Mouse (Mus musculus) lung, adult 2 months (tissue): ENCODE measurements at regions not wholly inside any gene's neighbourhood (a gene's known extent, or its start where the extent isn't known, plus 50 kb on each side); places are given as distances from the start of the nearest gene placed in this dataset.

Experiments used
- DNase-seq: peaks from one replicate; pipeline ENCODE4 v3.0.0; 2022
- H3K4me1 ChIP-seq: fragments of 200-500 bp; 2 replicates; pipeline ENCODE4 v1.6.1; 2011; ENCODE audit warnings: low read length; ENCODE audit not compliant: control insufficient read depth, insufficient read depth
- H3K4me3 ChIP-seq: fragments of 200-500 bp; replicated peaks from 2 replicates; pipeline ENCODE3; 2011; ENCODE audit warnings: low read depth, mild to moderate bottlenecking, control low read depth, low read length; ENCODE audit errors: extremely low read depth
- CTCF ChIP-seq: fragments of 200-500 bp; IDR thresholded peaks from 2 replicates; pipeline ENCODE4 v1.5.1; 2011; ENCODE audit warnings: mild to moderate bottlenecking, low read length, control low read depth; ENCODE audit not compliant: insufficient read depth
- POLR2A ChIP-seq: fragments of 200-500 bp; IDR thresholded peaks from 2 replicates; pipeline ENCODE4 v1.6.1; 2011; ENCODE audit warnings: low read depth, mild to moderate bottlenecking, control low read depth, low read length, borderline replicate concordance; ENCODE audit errors: extremely low read depth
- WGBS: fragments of 180-500 bp; shearing (Covaris S2); methylation state at CpG from one replicate; pipeline ENCODE4 v1.1.7; 2018; 5-methylcytosine and 5-hydroxymethylcytosine counted together

GRCm38 (mm10) chr5:106229154-106229553 lies 228.8 kb downstream of the Barhl2 start:
- 55% methylated on average over 3 of the region's 3 CpGs for WGBS
- Histone ChIP-seq H3K4me1 (no peaks in the 10 kb centered on the region), H3K4me3 (no peak overlapping the region)
- TF ChIP-seq CTCF (no peak), POLR2A (no peak)
- DNase-seq: no peak

- no peak for DNase-seq
- no peak for TF ChIP-seq POLR2A
- TF ChIP-seq CTCF: no peak
- Histone ChIP-seq H3K4me3 (no peak overlapping the region), H3K4me1 (no peaks in the 10 kb centered on the region)
- WGBS: 55% methylated on average over 7 of the region's 7 CpGs
Observed at GRCm38 (mm10) chr5:106224141-106224540, 233.8 kb downstream of the Barhl2 start.

GRCm38 (mm10) chr5:106209543-106209942 lies 248.4 kb downstream of the Barhl2 start:
- TF ChIP-seq POLR2A: no peak
- no peak for TF ChIP-seq CTCF
- WGBS: 78% methylated on average over 5 of the region's 5 CpGs
- Histone ChIP-seq H3K4me3 (no peak overlapping the region), H3K4me1 (no peaks in the 10 kb centered on the region)
- DNase-seq: no peak

GRCm38 (mm10) chr5:106207706-106208105 lies 250.3 kb downstream of the Barhl2 start:
- no peak overlapping the region for H3K4me3 ChIP-seq
- WGBS: 64% methylated on average over 6 of the region's 6 CpGs
- TF ChIP-seq CTCF: no peak
- no peak for TF ChIP-seq POLR2A
- no peak for DNase-seq
- no peaks in the 10 kb centered on the region for H3K4me1 ChIP-seq

- H3K4me1 ChIP-seq: no peaks in the 10 kb centered on the region
- no peak for TF ChIP-seq POLR2A
- no peak for TF ChIP-seq CTCF
- WGBS: 55% methylated on average over 6 of the region's 6 CpGs
Observed at GRCm38 (mm10) chr5:106205724-106206123, 252.2 kb downstream of the Barhl2 start.

GRCm38 (mm10) chr5:106200631-106201030 lies 257.3 kb downstream of the Barhl2 start:
- no peak for TF ChIP-seq CTCF
- no peak for TF ChIP-seq POLR2A
- DNase-seq: no peak
- no peak overlapping the region for H3K4me3 ChIP-seq
- H3K4me1 ChIP-seq: no peaks in the 10 kb centered on the region
- WGBS: 48% methylated on average over 16 of the region's 16 CpGs

More at GRCm38 (mm10) chr5:106205724-106206123, 252.2 kb downstream of the Barhl2 start:
- no peak overlapping the region for H3K4me3 ChIP-seq
- no peak for DNase-seq

- 90% methylated on average over 3 of the region's 3 CpGs for WGBS
- DNase-seq: no peak
- H3K4me1 ChIP-seq: no peaks in the 10 kb centered on the region
- TF ChIP-seq CTCF (no peak), POLR2A (no peak)
- H3K4me3 ChIP-seq: no peak overlapping the region
Observed at GRCm38 (mm10) chr5:106199061-106199460, 258.9 kb downstream of the Barhl2 start.

- 84% methylated on average over 11 of the region's 11 CpGs for WGBS
- DNase-seq: no peak
- TF ChIP-seq POLR2A (no peak), CTCF (no peak)
- no peak overlapping the region for H3K4me3 ChIP-seq
- H3K4me1 ChIP-seq: no peaks in the 10 kb centered on the region
Observed at GRCm38 (mm10) chr5:106191141-106191540, 266.8 kb downstream of the Barhl2 start.

GRCm38 (mm10) chr5:106181726-106182125 lies 276.2 kb downstream of the Barhl2 start:
- Histone ChIP-seq H3K4me3 (no peak overlapping the region), H3K4me1 (no peaks in the 10 kb centered on the region)
- DNase-seq: no peak
- TF ChIP-seq CTCF: no peak
- no peak for TF ChIP-seq POLR2A
- 87% methylated on average over 23 of the region's 23 CpGs for WGBS

GRCm38 (mm10) chr5:106172162-106172561 lies 285.8 kb downstream of the Barhl2 start:
- no peak overlapping the region for H3K4me3 ChIP-seq
- 18% methylated on average over 3 of the region's 3 CpGs for WGBS
- DNase-seq: no peak
- TF ChIP-seq CTCF: no peak
- no peak for TF ChIP-seq POLR2A
- H3K4me1 ChIP-seq: no peaks in the 10 kb centered on the region
